Mouse (Mus musculus): ENCODE data around the gene Mgrn1. TPM values are rescaled to one million over a fixed set of nuclear protein-coding genes. Genes with fewer than 3 reads are reported as not detected.

Gene Mgrn1
- polyA plus RNA-seq, 1 experiment from 2014 or later: 68.5 TPM

DNA sequence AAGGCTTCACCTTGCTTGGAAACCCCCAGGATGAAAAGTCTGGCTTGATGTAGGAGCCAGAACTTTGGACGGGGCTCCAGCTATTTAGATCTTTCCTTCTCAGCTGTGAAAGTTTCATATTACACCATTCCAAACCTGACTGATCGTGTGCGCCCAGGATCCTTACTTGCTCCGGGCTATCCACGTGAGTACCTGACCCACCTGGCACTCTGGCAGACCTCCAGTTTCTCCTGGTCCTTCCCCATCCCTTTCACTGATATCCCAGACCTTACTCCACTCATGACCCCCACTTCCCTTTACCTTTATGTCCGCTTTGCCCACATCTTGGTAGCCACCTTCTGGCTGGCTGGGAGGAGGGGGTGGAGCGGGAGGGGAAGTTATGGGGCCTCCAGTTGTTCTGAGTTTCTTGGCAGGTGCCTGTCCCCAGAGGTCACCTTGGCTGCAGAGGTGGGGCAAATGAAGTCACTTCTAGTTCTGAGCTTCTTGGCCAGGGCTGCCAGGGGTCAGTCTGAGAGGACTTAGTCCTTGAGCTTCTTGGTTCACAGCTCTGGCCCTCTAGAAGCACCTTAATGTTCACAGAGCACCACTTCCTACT is 19.9 kb upstream of the Mgrn1 start:
- Histone ChIP-seq H3K27ac (replicated peaks) (no peak overlapping the region), H3K27me3 (ENCODE audit: low read depth, poor library complexity, severe bottlenecking) (no peaks in the 10 kb centered on the region), H3K4me1 (no peaks in the 10 kb centered on the region), H3K9me3 (replicated peaks) (no peaks in the 10 kb centered on the region), H3K36me3 (peaks cover 12% of the 10 kb centered on the region), H3K4me3 (no peak overlapping the region)
- 76% methylated on average over 7 of the region's 7 CpGs for WGBS
- no peak for DNase-seq (ENCODE audit: low spot score)

GRCm38 (mm10) chr16:4870490-4870889 is 15.6 kb upstream of the Mgrn1 start:
- WGBS: 95% methylated on average over 5 of the region's 5 CpGs
- Histone ChIP-seq H3K4me3 (no peak overlapping the region), H3K9me3 (replicated peaks) (no peaks in the 10 kb centered on the region), H3K27me3 (ENCODE audit: low read depth, poor library complexity, severe bottlenecking) (no peaks in the 10 kb centered on the region), H3K36me3 (peaks cover 31% of the 10 kb centered on the region), H3K27ac (replicated peaks) (no peak overlapping the region), H3K4me1 (no peaks in the 10 kb centered on the region)
- no peak for DNase-seq (ENCODE audit: low spot score)

DNA sequence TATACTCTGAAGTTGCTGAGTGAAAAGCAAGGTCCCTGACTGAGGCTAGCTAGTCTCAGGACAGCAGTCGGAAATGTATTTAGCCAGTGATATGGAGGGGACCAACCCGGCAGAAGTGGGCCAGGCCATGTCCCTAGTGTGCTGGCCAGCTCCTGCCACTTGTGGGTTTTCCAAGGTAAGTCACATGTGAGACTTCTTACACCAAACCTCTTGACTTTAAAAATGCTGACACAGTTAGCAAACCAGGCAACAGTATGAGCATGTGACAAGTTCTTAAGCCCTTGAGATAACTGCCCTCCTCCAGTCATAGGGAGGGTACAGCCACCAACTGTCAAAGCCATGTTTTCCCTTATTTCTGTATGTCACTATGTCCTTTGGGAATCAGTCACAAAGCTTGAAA is 14.1 kb upstream of the Mgrn1 start:
- Histone ChIP-seq H3K27me3 (ENCODE audit: low read depth, poor library complexity, severe bottlenecking) (no peaks in the 10 kb centered on the region), H3K9me3 (replicated peaks) (no peaks in the 10 kb centered on the region), H3K36me3 (peaks cover 43% of the 10 kb centered on the region), H3K4me3 (no peak overlapping the region), H3K4me1 (no peaks in the 10 kb centered on the region), H3K27ac (replicated peaks) (no peak overlapping the region)
- WGBS: 82% methylated on average over 2 of the region's 2 CpGs
- no peak for DNase-seq (ENCODE audit: low spot score)

DNA sequence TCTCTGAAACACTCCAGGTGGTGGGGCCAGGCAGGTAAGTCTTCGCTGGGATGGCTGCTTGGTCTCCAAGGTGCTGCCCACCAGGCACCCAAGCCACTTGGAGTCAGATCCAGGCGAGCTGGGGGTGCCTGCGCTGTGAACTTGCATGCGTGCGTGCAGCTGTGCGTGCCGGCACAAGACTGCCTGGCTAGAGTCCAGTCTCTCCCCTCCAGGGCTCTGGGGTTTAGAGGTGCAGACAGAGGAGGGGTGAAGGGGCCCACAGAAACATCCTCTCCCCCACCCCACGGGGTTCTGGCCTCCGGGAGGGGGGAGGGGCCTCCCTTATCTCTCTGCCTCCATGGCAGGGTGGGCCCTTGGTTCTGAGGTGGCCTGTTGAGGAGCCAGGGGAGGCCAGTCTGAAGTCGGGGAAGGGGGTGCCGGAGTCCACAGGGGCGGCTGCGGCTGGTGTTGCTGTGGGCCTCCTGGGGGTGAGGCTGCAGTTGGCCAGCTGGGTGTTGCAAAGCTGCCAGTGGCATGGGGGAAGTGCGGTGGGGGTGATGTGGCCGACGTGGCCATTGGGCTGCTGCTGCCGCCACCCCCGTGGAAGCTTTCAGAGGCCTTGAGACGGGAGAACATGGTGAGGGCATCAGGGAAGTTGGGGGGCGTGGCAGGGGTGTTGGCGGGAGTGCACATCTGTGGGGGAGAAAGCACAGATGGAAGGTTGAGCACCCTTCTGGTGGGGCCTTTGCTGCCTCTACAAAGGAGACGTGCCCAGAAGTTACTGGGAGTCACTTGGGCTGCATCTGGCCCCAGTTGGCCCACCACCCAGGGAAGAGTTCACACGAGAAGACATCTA is 10.6 kb upstream of the Mgrn1 start:
- Histone ChIP-seq H3K27ac (replicated peaks) (no peak overlapping the region), H3K4me1 (peaks cover 21% of the 10 kb centered on the region), H3K36me3 (peaks cover 32% of the 10 kb centered on the region), H3K9me3 (replicated peaks) (no peaks in the 10 kb centered on the region), H3K27me3 (ENCODE audit: low read depth, poor library complexity, severe bottlenecking) (no peaks in the 10 kb centered on the region), H3K4me3 (no peak overlapping the region)
- DNase-seq (ENCODE audit: low spot score): no peak
- 91% methylated on average over 23 of the region's 23 CpGs for WGBS

DNA sequence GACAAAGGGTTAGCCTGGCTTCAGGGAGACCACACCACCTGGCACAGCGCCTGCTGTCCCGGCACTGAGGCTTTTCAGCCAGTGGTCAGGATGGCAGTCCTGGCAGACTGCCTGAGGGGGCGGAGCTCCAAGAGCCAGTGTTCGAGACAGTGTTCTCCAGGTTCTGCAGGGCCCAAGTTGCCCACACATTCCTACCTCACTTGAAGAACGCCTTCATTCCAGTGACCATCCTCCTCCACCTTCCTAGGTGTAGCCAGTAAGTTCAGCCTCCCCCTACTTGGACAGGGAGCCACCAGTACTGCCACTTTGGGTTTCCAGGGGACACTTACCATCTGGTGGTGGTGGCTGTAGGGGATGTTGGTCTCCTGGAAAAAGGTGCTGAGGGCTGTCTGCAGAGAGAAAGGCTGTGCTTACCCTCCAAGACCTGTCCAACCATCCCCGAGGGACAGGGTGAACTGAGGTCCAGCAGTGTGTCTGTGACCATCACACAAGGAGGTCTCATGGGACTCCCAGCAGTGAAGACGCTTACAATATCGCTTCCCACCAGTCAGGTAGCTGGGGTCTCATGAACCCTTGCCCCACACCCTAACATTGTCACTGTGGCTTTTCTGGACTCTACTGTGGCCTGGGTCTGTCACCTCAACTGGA is 9.9 kb upstream of the Mgrn1 start:
- no peak overlapping the region for H3K27ac ChIP-seq (replicated peaks)
- no peak overlapping the region for H3K4me3 ChIP-seq
- WGBS: 93% methylated on average over 8 of the region's 8 CpGs
- H3K27me3 ChIP-seq (ENCODE audit: low read depth, poor library complexity, severe bottlenecking): no peaks in the 10 kb centered on the region
- peaks cover 28% of the 10 kb centered on the region for H3K4me1 ChIP-seq
- no peaks in the 10 kb centered on the region for H3K9me3 ChIP-seq (replicated peaks)
- H3K36me3 ChIP-seq: peaks cover 32% of the 10 kb centered on the region
- no peak for DNase-seq (ENCODE audit: low spot score)

- Histone ChIP-seq H3K27ac (replicated peaks) (no peak overlapping the region), H3K27me3 (ENCODE audit: low read depth, poor library complexity, severe bottlenecking) (no peaks in the 10 kb centered on the region), H3K4me1 (peaks cover 34% of the 10 kb centered on the region), H3K4me3 (peak overlapping the region; percentile 88; the same call in 1 of the 2 replicates), H3K9me3 (replicated peaks) (no peaks in the 10 kb centered on the region), H3K36me3 (peaks cover 32% of the 10 kb centered on the region)
- no peak for DNase-seq (ENCODE audit: low spot score)
- WGBS: 84% methylated on average over 4 of the region's 4 CpGs
These were observed 8.9 kb upstream of the Mgrn1 start for GRCm38 (mm10) chr16:4877195-4877594.

GRCm38 (mm10) chr16:4877701-4878100 is 8.3 kb upstream of the Mgrn1 start:
- no peak for DNase-seq (ENCODE audit: low spot score)
- 79% methylated on average over 3 of the region's 3 CpGs for WGBS
- Histone ChIP-seq H3K36me3 (peaks cover 32% of the 10 kb centered on the region), H3K9me3 (replicated peaks) (no peaks in the 10 kb centered on the region), H3K27me3 (ENCODE audit: low read depth, poor library complexity, severe bottlenecking) (no peaks in the 10 kb centered on the region), H3K4me1 (peaks cover 34% of the 10 kb centered on the region), H3K27ac (replicated peaks) (peak overlapping the region; percentile 92; the same call in 1 of the 2 replicates), H3K4me3 (peak overlapping the region; percentile 88)

GRCm38 (mm10) chr16:4878192-4878885 is 7.7 kb upstream of the Mgrn1 start:
- Histone ChIP-seq H3K36me3 (peaks cover 32% of the 10 kb centered on the region), H3K27ac (replicated peaks) (peak overlapping the region; percentile 92), H3K4me1 (peaks cover 34% of the 10 kb centered on the region), H3K9me3 (replicated peaks) (no peaks in the 10 kb centered on the region), H3K27me3 (ENCODE audit: low read depth, poor library complexity, severe bottlenecking) (no peaks in the 10 kb centered on the region), H3K4me3 (peak overlapping the region; percentile 88)
- 46% methylated on average over 5 of the region's 5 CpGs for WGBS
- no peak for DNase-seq (ENCODE audit: low spot score)

DNA sequence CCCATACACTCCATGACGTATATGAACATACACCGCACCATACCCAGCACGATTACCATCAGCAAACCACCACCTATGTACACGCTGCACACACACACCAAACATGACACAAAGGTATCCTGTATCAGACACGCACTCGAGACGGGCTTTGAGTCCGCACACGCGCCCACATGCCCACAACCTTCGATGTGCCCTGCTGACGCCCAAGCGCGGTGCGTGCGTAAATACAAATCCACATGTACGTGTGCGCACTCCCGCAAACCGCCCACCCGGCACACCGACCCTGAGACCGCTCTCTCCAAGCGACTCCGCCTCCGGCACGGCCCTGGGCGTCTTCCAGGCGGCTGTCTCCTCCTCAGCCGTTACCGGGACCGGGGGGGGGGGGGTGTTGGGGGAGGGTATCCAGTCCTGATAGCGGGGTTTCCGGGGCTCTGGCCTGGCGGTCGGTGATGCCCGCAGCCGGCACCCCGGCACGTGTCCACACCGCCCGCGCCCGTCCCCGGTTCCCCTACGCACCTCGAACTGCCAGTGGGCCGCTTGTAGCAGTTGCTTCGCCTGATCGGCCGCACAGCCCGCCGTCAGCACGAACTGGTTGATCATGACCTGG is 6.8 kb upstream of the Mgrn1 start:
- peaks cover 34% of the 10 kb centered on the region for H3K4me1 ChIP-seq
- no peaks in the 10 kb centered on the region for H3K27me3 ChIP-seq (ENCODE audit: low read depth, poor library complexity, severe bottlenecking)
- peaks cover 25% of the 10 kb centered on the region for H3K36me3 ChIP-seq
- H3K9me3 ChIP-seq (replicated peaks): no peaks in the 10 kb centered on the region
- under 1% methylated on average over 54 of the region's 54 CpGs for WGBS
- H3K27ac ChIP-seq (replicated peaks): peak overlapping the region; percentile 92
- DNase-seq (ENCODE audit: low spot score): no peak
- H3K4me3 ChIP-seq: peak overlapping the region; percentile 88

GRCm38 (mm10) chr16:4879708-4880124 is 6.3 kb upstream of the Mgrn1 start:
- WGBS: under 1% methylated on average over 40 of the region's 40 CpGs
- H3K27me3 ChIP-seq (ENCODE audit: low read depth, poor library complexity, severe bottlenecking): no peaks in the 10 kb centered on the region
- peaks cover 20% of the 10 kb centered on the region for H3K36me3 ChIP-seq
- peaks cover 34% of the 10 kb centered on the region for H3K4me1 ChIP-seq
- no peaks in the 10 kb centered on the region for H3K9me3 ChIP-seq (replicated peaks)
- peak overlapping the region; percentile 92 for H3K27ac ChIP-seq (replicated peaks)
- DNase-seq (ENCODE audit: low spot score): peak; percentile 89
- H3K4me3 ChIP-seq: peak overlapping the region; percentile 88

- H3K27ac ChIP-seq (replicated peaks): peak within 1 kb of the TSS; percentile 92
- no peaks in the 10 kb centered on the region for H3K27me3 ChIP-seq (ENCODE audit: low read depth, poor library complexity, severe bottlenecking)
- peaks cover 37% of the 10 kb centered on the region for H3K4me1 ChIP-seq
- peak; percentile 99 for DNase-seq (ENCODE audit: low spot score)
- peak within 1 kb of the TSS; percentile 88 for H3K4me3 ChIP-seq
- H3K9me3 ChIP-seq (replicated peaks): no peaks in the 10 kb centered on the region
- peaks cover 14% of the 10 kb centered on the region for H3K36me3 ChIP-seq
- WGBS: under 1% methylated on average over 48 of the region's 48 CpGs
These were observed 5.8 kb upstream of the Mgrn1 start, which contains the start of gene Ubald1 for GRCm38 (mm10) chr16:4880136-4880825. TSS of gene Ubald1 (minus strand) at chr16:4880315.
